Mouse (Mus musculus) forelimb bud, embryonic 11.5 days (tissue): ENCODE measurements around the gene Capn2.

ENCODE experiments used
- DNase-seq: peaks from one replicate; pipeline ENCODE4 v3.0.0-alpha.2; 2012; ENCODE audit warnings: low read depth, low spot score

Gene Capn2

DNA sequence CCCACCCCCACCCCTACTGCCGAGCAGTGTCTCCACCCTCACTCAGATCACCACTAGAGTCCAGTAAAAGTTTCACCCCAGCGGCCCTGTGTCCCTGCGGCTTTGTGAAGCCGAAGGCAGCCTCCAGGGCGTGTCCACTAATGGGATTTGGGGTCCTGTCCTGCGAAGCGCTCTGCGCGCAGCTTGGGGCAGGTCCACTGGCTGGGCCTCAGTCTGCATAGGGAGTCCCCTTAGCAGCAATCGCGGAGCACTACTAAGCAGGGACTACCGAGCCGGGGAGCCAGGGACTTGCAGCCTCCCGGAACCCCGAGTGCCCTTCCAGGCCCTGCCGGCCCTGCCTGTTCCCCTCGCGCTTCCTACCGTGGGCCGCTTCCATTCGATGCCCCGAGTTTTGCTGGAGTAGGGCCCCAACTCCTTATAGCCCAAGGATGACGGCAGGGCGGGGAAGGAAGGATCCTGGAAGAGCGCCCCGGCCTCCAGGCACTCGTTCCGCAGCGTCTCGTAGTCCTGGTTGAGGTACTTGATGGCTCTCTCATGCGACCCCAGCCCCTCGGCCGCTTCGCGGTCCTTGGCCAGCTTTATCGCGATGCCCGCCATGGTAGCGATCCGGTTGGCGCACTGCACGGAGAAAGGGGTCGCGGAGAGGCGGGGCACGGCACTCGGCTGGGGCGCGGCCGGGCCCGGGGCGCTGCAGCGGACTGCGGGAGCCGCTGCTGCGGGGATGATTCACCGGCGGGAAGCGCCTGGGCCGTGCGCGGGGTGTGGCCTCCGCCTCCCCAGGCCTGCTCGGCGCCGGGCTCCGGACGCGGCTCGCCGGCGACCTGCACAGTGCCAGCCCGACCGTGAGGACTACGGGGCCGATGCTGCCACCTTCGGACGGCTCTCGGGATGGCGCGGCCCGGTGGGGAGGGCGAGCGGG lies at the start of gene Capn2:
Gene Capn2, minus strand, starts transcription at position 851 of the 919 bp plus-strand sequence.
- DNase-seq, result peak; percentile 61

DNA sequence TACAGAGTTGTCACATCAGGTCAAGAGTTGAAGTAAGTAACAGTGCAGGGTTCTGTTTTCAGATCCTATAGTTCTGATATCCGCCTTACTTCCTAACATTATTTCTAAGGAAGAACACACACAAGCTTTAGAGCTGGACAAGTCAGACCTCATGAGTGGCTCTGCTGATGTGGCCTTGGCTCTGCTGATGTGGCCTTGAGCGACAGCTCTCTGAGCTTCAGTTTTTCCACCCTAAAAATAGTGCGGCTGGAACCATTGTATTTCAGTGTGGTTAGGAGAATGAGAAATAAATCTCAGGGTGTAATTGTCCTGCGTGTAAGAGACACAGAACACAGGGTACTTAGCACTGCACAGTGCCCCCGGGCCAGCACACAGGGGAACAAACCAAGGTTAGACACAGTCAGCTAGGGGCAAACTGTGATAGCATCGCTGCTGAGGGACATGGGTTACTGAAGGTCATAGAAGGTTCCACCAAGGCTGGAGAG lies 48.0 kb upstream of the Capn2 start:
- DNase-seq, result no peak

DNA sequence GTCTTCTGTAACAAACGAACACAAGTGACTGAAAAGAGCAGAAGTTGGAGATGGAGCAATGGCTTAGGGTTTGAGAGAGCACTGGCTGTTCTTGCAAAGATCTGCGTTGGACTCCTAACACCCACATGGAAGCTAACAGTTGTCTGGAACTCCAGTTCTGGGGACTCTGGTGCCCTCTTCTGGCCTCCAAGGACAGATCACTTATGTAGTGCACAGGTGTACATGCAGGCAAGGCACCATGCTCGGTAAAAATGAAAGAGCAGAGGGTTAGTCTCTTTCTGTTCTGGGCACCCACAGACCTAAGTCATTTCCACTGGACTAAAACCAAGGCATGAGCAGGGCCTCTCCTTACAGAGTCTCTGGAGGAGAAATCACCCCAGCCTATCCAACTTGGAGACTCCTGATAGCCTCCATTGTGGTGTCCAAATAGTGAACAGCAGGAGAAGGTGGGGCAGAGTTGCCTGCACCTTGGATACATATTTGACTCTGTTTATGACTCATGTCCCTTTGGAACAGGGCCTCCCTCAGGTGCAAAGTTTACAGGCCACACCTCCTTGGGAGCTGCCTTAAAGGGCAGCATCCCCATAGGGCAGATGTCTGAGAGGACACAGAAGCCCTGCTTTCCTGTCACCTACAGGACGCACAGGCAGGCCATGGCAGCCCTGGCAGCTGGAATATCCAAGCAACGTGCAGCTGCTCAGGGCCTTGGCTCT lies 47.2 kb upstream of the Capn2 start, which contains the start of gene Capn8:
Gene Capn8, plus strand, starts transcription at position 600 of the 713 bp plus-strand sequence.
- DNase-seq, result no peak

DNA sequence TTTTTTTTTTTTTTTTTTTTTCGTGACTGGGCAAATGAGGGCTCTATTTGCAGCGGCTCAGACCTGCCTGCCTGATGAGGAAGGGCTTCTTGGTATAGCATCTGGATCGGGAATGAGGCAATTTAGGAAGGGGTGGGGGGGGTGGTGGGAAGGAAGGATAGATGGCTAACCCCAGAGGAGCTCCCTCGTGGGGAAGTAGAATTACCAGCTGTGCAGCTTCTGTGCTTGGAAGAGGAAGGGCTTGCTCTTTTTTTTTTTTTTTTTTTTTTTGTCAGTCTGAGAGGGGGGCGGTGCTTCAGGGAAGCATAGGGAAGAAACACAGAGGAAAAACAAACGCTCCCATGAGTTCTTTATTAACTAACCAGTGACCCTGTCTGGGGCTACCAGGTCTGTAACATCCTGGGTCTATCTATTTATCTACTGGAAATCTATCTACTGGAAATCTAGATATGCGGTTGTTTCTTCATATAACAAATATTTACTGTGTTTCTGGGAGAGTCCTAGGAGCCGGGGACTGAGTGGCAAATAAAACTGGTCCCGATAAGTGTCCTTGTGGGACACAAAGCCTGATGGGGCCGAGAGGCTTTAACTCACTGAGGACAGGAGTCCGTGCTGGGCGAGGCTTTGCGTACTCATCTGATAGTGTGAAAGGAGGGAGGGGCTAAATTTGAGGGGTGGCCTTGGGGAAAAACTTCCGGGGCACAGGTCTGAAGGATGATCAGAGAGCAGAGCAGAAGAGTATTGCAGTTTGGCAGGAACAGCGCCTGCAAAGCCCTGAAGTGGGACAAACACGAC lies 45.4 kb upstream of the Capn2 start:
- DNase-seq, result no peak

DNA sequence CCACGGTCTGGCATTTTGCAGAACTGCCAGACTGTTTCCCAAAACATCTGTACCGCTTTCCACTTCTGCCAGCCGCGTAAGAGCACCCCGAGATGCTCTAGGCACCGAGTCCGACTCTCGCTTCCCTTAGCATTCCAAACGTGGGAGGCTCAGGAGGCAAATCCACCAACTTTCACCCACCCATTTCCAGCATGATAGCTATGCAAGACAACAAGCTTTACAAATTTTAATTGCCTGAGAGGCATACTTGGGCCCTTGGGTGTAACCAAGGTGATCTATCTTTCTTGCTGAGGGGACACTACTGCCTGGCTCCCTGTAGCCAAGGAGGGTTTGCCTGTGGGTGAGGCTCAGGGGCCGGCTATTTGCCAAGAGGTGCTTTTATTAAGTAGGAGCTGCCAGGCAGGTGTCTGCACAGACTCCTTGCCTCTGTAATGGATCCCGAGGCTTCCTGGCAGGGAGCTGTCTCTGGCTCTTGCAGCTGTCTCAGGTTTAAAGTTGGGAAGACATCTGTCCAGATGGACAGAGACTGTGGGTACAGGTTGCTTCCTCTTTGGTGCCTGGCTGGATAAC lies 44.6 kb upstream of the Capn2 start:
- DNase-seq, result no peak

DNA sequence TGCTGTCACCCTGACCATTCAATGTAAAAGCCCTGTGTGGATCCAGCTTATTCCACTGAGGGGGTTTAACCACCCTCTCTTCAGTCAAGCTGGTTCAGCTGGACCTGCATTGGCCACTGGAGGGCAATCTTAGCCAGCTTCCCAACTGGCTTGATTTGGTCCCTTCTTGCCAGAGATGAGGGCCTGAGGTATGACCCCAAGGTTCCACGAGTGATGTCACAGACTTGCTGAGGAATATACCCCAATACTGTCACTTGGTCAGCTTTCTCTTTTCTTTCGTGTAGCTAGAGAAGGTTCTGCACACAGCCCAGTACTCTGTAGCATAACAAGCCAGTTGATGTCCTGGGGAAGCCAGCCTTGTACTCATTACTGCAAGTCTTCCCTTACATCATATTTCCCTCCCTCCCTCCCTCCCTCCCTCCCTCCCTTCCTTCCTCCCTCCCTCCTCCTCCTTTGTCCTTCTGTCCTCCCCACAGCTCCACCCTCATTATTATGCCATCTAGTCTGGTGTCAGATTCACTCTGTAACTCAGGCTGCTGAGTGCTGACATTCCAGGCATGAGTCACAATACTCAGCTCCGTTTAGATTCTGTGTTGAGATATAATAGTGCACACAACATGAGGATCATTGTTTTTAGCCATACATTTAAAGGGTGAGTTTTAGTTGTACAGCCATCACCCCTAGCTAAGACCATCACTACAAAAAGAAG lies 43.1 kb upstream of the Capn2 start:
- peak; percentile 59 for DNase-seq

DNA sequence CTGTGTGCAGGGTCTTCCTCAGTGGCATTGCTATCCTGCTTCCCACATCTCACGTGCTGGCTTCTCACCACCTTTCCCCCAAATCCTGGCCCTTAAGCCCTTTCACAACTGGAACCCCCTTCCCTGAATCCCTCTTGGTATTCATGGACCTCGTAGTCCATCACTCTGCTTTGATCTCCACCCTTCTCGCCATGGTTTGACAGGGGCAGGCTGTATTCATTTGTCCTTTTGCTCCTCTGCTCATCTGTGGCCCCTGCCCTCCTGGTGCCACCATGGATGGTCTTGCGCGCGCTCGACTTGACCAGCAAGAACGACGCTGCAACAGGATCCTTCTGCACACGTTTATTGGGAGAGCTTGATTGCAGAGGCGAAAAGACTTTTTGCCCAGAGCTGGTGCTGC lies 42.1 kb upstream of the Capn2 start:
- no peak for DNase-seq

DNA sequence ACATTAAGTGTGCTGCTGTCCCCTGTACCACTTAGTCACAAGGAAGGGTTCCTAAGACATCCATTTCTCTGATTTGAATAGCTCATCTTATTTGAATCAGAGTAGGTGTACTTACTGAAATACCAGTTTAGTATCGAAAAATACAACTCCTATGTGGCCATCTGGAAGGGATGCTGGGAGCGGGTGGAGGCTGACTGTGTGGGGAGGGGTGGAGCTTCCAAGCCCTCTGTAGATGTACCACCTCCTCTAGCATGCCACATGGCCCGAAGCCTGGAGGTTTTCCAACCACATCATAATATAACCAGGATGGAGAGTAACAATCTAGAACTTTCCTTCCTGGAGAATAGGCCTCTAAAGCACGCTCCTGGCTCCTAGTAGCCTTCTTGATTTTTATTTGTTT lies 40.9 kb upstream of the Capn2 start:
- DNase-seq, result no peak

DNA sequence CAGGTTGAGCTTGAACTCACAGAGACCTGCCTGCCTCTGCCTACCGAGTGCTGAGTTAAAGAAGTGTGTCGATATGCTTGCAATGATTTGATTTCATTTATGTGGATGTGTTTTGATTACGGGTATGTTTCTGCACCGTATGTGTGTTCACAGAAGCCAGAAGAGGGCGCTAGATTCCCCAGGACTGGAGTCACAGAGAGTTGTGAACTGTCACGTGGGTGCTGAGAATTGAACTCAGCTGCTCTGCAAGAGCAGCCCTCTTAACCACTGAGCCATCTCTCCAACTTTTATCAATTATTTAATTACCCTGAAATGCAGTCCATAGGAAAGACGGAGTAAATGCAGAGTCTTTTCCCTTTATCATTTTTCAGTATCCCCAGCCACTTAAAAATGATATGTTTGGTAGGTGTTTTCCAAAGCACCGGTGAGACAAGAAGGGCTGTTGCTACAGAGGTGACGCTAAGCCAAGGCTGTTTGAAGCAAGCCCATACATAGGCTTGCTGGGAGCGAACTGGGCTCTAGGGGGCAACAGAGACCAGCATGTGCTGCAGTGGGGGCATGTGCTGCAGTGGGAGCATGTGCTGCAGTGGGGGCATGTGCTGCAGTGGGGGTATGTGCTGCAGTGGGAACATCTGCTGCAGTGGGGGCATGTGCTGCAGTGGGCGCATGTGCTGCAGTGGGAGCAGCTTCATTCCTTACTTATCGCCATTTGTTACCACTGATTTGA lies 36.4 kb upstream of the Capn2 start:
- peak; percentile 48 for DNase-seq

DNA sequence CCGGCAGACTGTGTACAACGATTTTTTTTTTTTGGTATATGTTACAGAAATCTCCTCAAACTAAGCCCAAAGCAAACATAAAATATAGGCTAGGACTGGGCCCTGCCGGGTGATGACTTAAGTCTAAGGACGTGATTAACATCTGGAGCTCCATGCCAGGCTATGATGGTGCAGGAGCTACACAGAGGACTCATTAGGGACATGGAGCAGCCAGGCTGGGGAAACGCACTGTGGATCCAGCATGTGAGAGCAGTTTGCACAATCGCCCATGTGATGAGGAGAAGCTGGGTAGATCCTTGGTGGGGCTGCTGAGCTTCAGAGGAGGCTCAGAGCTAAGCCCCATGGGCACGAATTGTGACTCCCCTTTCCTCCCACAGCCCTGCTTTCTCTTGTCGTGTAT lies 33.4 kb upstream of the Capn2 start:
- DNase-seq, result no peak

DNA sequence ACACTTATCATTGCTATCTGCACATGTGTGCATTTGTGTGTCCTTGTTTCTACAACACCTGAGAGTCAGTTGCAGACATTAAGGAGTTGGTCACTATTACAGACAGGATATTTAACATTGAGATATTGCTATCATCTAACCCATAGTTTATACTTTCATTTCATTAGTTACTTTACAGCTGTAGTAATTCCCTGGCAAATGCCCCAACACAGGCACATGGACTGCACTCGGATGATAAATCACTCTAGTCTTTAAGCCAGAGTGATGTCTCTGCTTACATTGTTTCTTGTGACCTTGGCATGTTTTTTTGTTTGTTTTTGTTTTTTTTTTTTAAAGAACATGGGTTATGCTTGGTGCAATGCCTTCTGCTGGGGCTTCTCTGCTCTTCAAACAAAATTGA lies 26.5 kb upstream of the Capn2 start:
- DNase-seq, result no peak

DNA sequence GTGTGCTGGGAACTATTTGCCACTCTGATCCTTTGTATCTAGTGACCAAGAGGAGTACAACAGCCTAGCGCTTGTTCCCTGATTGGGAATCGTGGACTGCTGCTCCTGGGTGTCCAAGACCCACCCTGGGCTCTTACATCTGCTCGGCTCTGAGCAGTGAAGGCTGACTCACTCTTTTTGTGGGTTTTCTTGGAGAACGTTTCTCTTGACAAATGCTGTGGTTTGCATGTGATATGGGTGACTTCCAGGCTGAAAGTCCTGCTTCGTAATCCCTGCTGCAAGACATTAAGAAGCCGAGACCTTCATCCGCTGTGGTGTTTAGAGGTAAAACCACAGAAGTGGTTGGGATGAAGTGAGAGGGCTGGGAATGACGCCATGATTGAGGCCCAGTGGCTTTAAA lies 25.7 kb upstream of the Capn2 start:
- no peak for DNase-seq

DNA sequence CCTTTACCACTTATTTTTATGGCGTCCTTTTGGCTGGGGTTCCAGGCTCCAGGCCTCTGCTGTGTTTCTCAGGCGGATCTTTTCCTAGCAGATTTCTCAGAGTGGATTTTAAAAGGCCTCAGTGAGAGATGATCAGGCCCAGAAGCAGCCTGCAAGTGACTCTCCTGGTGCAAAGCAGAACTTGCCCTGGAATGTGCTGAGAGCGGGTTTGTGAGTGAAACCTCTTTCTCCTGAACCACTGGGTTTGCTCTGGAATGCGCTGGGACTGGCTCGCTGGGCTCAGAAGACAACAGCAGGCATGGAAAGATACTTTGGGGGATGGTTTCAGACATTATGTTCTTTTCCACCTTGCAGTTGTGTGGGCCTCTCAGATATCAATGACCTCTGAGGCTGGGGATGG lies 24.7 kb upstream of the Capn2 start:
- DNase-seq, result no peak

DNA sequence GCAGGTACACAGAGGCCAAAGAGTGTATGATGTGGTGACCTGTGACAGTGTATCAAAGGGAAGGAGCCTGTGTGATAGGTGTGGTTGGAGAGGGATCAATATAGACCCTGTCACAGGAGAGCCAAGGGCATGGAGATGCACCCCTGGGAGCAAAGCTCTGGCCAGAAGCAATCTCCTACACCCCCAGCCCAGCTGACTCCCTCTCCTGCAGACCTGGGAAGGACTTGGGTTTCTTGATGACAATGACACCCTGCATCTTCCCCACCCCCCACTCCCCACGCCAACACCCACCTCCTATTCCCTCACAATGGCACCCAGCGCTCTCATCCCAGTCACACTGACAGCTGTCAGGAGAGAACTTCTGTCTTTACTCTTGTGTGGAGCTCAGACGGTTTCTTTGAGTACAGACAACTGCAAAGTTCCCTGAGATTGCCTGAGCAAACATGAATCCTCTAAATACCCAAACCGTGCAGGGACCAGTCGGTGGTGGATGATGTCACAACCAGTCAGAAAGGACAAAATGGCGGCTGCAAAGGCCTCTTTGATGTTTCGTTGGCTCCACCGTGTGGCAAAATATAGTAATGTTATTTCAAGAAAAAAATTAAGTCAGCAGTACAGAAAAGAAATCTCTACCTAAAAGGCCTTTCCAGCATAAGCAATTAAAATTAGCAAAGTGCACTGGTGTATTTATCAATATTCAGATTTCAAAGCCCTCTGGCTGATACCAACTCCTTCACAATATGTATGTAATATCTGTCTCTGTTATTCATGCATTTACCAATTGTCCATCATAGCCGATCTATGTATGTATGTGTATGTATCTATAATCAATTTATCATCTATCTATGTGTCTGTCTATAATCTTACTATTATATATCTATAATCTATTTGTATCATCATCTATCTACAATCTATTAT lies 21.9 kb upstream of the Capn2 start:
- peak; percentile 85 for DNase-seq

DNA sequence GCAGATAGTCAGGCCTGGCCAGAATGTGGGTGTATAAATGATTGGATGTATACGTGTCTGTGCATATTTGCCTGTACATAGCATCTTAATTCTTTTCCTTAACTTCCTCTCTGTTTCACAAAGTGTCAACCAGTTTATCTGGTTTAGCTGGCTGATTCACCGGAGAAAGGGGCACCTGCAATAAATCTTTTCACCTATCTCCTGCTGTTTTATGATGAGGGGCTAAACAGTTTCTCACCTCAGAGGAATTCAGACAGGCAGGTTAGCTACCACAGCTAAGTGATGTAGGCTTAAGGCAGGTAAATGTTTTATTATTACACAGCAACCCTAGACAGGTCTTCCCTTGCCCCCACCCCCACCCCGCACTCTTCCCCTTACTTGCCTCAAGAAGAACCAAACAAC lies 17.7 kb upstream of the Capn2 start:
- no peak for DNase-seq

DNA sequence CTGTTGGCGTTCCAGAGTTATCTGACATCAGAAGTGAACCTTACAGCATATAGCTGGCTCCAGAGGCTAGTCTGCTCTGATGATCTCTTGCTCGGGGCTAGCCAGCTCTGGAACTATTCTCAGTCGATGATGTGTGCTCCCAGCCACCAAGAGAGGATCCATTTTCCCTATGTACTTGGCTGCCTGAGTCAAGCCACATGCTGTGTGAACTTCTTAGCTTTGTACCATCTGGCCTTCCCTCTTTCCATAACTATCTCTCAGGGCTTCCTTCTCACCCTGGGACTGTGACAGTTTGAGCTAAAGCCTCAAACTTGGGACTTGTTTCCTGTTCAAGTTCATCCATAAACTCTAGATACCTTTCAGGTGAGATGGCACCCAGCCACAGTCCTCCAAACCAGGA lies 16.2 kb upstream of the Capn2 start:
- DNase-seq, result no peak

DNA sequence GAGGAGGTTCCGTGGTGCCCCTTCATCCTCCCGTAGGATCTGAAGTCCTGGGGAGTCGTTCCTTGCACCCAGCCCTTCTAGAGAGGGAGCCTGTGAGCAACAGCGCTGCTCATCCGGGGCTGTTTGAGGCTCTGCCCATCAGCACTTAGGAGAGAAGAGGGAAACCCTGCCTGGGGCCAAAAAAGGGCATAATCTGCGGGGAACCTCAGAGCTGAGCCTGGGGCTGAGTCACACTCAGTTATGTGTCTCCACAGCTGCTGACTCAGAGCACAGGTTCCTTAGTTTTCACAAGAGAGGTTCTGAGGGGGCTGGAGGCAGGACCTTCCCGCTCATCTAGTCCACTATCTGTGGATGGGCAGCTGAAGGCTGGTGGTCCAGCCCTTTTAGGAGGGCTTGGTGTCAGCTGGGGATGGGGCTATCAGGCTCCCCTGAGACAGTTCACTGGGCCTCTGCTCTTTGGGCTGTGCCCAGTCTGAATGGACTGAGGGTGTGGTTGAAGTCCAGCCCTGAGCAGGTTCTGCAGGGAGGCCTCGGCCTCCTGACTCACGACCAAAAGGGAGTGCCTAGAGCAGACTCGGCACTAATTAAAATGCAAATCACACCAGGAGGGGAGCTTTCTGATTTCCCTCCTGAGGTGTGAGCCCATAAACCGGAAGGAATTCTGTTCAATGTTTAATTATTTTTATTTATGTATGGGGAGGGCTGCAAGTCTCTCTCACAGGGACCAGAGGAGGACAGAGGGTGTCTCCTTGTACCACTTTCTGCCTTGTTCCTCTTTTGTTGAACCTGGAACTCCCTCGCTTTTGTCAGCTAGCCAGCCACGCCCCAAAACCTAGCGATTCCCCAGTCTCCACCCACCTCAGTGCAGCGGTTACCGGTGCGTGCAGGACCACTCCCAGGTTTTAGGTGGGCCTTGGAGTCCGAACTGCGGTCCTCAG lies 10.8 kb upstream of the Capn2 start:
- DNase-seq, result no peak

DNA sequence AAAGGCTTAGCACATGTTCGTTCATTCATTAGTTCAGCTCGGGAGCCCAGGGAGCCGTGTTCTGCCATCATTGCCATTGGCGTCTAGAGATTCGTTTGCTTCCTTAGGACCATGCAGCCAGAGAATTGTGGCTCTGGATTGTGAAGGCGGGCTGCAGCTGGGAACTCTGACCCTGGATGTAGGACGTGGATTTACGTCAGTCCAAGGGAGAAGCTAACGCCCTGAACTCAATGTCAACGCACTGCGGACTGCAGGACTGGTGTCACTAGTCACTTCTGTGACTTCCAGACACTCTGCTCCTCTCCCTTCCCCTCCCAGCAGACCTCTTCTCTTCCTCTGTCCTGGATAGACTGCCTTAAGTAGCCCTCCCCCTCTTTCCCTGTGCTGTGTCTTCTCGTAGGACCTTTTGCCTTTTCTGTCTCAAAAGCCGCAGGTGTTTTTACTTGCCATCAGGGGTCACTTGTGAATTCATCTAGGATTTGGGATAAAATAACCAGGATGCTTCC lies 9.9 kb upstream of the Capn2 start:
- DNase-seq, result no peak
